Mouse (Mus musculus) thymus, adult 2 months (tissue): ENCODE measurements around the gene Gtpbp10. TPM values are rescaled to one million over a fixed set of nuclear protein-coding genes. Genes with fewer than 3 reads are reported as not detected.

Source experiments
- DNase-seq: peaks from one replicate; pipeline ENCODE4 v3.0.0; 2021
- H3K27ac ChIP-seq: fragments of 200-500 bp; 2 replicates; pipeline ENCODE4 v1.5.1; 2012; ENCODE audit warnings: low read length, control low read depth; ENCODE audit not compliant: control insufficient read depth, insufficient read depth
- H3K27me3 ChIP-seq: fragments of 200-500 bp; 2 replicates; pipeline ENCODE4 v1.6.1; 2012; ENCODE audit warnings: mild to moderate bottlenecking, low read length, moderate library complexity, mixed read lengths; ENCODE audit not compliant: control insufficient read depth, insufficient read depth
- H3K36me3 ChIP-seq: fragments of 200-500 bp; 2 replicates; pipeline ENCODE4 v1.6.1; 2012; ENCODE audit warnings: mild to moderate bottlenecking, low read length, moderate library complexity; ENCODE audit not compliant: control insufficient read depth, insufficient read depth
- H3K4me1 ChIP-seq: fragments of 200-500 bp; replicated peaks from 2 replicates; pipeline ENCODE4 v1.6.1; 2012; ENCODE audit warnings: low read length; ENCODE audit not compliant: control insufficient read depth, insufficient read depth
- H3K4me3 ChIP-seq: fragments of 200-500 bp; 2 replicates; pipeline ENCODE4 v1.5.1; 2012; ENCODE audit warnings: mild to moderate bottlenecking, low read length, control low read depth, moderate library complexity; ENCODE audit not compliant: control insufficient read depth, insufficient read depth
- CTCF ChIP-seq: fragments of 200-500 bp; IDR thresholded peaks from 2 replicates; pipeline ENCODE4 v1.5.1; 2012; ENCODE audit warnings: mild to moderate bottlenecking, control low read depth, low read length, moderate library complexity, borderline replicate concordance; ENCODE audit not compliant: control insufficient read depth, poor library complexity, insufficient read depth; ENCODE audit errors: extremely low read depth
- POLR2A ChIP-seq: fragments of 200-500 bp; IDR thresholded peaks from 2 replicates; pipeline ENCODE4 v1.6.1; 2012; ENCODE audit warnings: mild to moderate bottlenecking, low read length, control low read depth, moderate library complexity; ENCODE audit not compliant: control insufficient read depth, poor library complexity, insufficient read depth; ENCODE audit errors: extremely low read depth
- WGBS: fragments of 180-500 bp; shearing (Covaris S2); methylation state at CpG from one replicate; pipeline ENCODE4 v1.1.7; 2018; 5-methylcytosine and 5-hydroxymethylcytosine counted together
- polyA plus RNA-seq: library from polyadenylated mRNA; depleted of rRNA; stranded (reverse); fragments of >200 nt; gene quantifications from 2 replicates; pipeline ENCODE4 v1.2.3, GENCODE M21; 2012

Gtpbp10 gene
- polyA plus RNA-seq, 1 experiment, result 1.9 TPM

GRCm38 (mm10) chr5:5504456-5504855 lies 54.9 kb downstream of the Gtpbp10 start:
- WGBS, result 88% methylated on average over 13 of the region's 13 CpGs
- TF ChIP-seq CTCF (no peak), POLR2A (no peak)
- H3K27me3 ChIP-seq, result no peaks in the 10 kb centered on the region
- H3K4me1 ChIP-seq, result no peaks in the 10 kb centered on the region
- H3K36me3 ChIP-seq, result no peaks in the 10 kb centered on the region
- DNase-seq, result no peak
- H3K27ac ChIP-seq, result no peak overlapping the region
- H3K4me3 ChIP-seq, result no peak overlapping the region

- H3K27me3 ChIP-seq, result no peaks in the 10 kb centered on the region
- TF ChIP-seq POLR2A (no peak), CTCF (no peak)
- 92% methylated on average over 4 of the region's 4 CpGs for WGBS
- no peak overlapping the region for H3K27ac ChIP-seq
- no peak overlapping the region for H3K4me3 ChIP-seq
- DNase-seq, result no peak
- H3K36me3 ChIP-seq, result no peaks in the 10 kb centered on the region
- H3K4me1 ChIP-seq, result no peaks in the 10 kb centered on the region
These were observed 56.0 kb downstream of the Gtpbp10 start for GRCm38 (mm10) chr5:5503381-5503780.

- WGBS, result 69% methylated on average over 2 of the region's 2 CpGs
These were observed 57.8 kb downstream of the Gtpbp10 start for GRCm38 (mm10) chr5:5501583-5501982.

DNA sequence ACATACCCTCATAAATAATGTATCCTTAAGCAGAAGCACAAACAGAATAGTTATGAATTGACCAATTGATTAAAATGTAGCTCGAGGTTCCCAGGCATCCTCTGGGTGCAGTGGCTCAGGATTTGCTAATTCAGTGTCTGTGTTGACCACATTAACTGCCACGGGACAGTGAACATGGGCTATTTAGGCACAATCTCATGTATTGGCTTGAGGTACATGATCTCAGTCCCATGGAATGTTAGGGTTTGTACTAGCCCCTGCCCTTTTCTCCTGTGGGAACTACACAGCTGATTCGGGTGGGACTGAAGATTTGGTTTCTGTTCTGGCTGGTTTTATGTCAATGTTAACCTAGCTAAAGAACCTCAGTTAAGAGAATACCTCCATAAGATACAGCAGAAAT lies 62.9 kb downstream of the Gtpbp10 start:
- H3K27ac ChIP-seq, result no peak overlapping the region
- H3K4me3 ChIP-seq, result no peak overlapping the region
- H3K36me3 ChIP-seq, result no peaks in the 10 kb centered on the region
- 58% methylated on average over 3 of the region's 3 CpGs for WGBS
- H3K4me1 ChIP-seq, result no peaks in the 10 kb centered on the region
- DNase-seq, result no peak
- no peaks in the 10 kb centered on the region for H3K27me3 ChIP-seq
- TF ChIP-seq POLR2A, result no peak
- no peak for TF ChIP-seq CTCF

More at GRCm38 (mm10) chr5:5501583-5501982, 57.8 kb downstream of the Gtpbp10 start:
- Histone ChIP-seq H3K4me1 (no peaks in the 10 kb centered on the region), H3K27me3 (no peaks in the 10 kb centered on the region), H3K27ac (no peak overlapping the region), H3K36me3 (no peaks in the 10 kb centered on the region), H3K4me3 (no peak overlapping the region)
- TF ChIP-seq POLR2A, result no peak
- no peak for TF ChIP-seq CTCF
- DNase-seq, result no peak

DNA sequence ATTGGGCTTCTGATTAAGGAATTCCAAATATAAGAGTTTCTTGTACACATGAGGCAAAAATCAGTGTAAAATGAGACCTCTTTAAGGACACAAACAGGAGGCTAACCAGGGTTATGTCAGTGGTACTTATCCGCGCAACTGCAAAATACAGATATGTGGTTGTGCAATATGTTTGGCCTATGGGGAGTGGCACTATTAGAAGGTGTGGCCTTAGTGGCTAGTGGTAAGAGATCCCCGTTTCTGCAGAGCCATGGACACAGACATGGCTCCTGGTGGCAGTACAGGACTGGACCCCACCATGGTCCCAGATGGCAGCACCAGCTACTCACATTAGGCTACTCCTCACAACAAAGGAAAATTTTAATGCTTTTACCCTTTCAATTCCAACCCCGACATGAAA lies 64.3 kb downstream of the Gtpbp10 start:
- Histone ChIP-seq H3K4me3 (no peak overlapping the region), H3K27me3 (no peaks in the 10 kb centered on the region), H3K27ac (no peak overlapping the region), H3K36me3 (no peaks in the 10 kb centered on the region), H3K4me1 (no peaks in the 10 kb centered on the region)
- TF ChIP-seq CTCF (no peak), POLR2A (no peak)
- no peak for DNase-seq
- WGBS, result 81% methylated on average over 4 of the region's 4 CpGs

GRCm38 (mm10) chr5:5494269-5495005 lies 64.9 kb downstream of the Gtpbp10 start:
- H3K27me3 ChIP-seq, result no peaks in the 10 kb centered on the region
- H3K27ac ChIP-seq, result no peak overlapping the region
- TF ChIP-seq CTCF (no peak), POLR2A (no peak)
- H3K4me1 ChIP-seq, result no peaks in the 10 kb centered on the region
- no peak for DNase-seq
- H3K4me3 ChIP-seq, result no peak overlapping the region
- 46% methylated on average over 16 of the region's 16 CpGs for WGBS
- H3K36me3 ChIP-seq, result no peaks in the 10 kb centered on the region
